Mouse (Mus musculus) midbrain, postnatal 0 days (tissue): ENCODE measurements around the gene Scamp3. TPM values are rescaled to one million over a fixed set of nuclear protein-coding genes. Genes with fewer than 3 reads are reported as not detected.

Experiments
- ATAC-seq: fragments of 200-750 bp; cut with Nextera tagmentation; 2 replicates; pipeline ENCODE4 v1.8.0; 2017; ENCODE audit warnings: moderate number of reproducible peaks, mild to moderate bottlenecking, moderate TSS enrichment, moderate library complexity; ENCODE audit not compliant: low FRiP score
- DNase-seq: peaks from one replicate; pipeline ENCODE4 v3.0.0-alpha.2; 2015; ENCODE audit warnings: low spot score
- H3K27ac ChIP-seq: fragments of 300-500 bp; sonication (generic); 2 replicates; pipeline ENCODE4 v1.5.1; 2014; ENCODE audit warnings: low read depth, mild to moderate bottlenecking, low read length, mixed read lengths
- H3K27me3 ChIP-seq: fragments of 300-500 bp; sonication (generic); 2 replicates; pipeline ENCODE4 v1.6.1; 2014; ENCODE audit warnings: low read length, control low read depth, mixed read lengths; ENCODE audit not compliant: insufficient read depth
- H3K36me3 ChIP-seq: fragments of 300-500 bp; sonication (generic); 2 replicates; pipeline ENCODE4 v1.6.1; 2014; ENCODE audit warnings: low read length, control low read depth, mixed read lengths; ENCODE audit not compliant: insufficient read depth
- H3K4me1 ChIP-seq: fragments of 300-500 bp; sonication (generic); 2 replicates; pipeline ENCODE4 v1.6.1; 2014; ENCODE audit warnings: mild to moderate bottlenecking, control low read depth, antibody characterized with exemption, low read length, mixed read lengths; ENCODE audit not compliant: insufficient read depth
- H3K4me2 ChIP-seq: fragments of 300-500 bp; sonication (generic); 2 replicates; pipeline ENCODE4 v1.6.1; 2014; ENCODE audit warnings: low read depth, mild to moderate bottlenecking, low read length, mixed read lengths; ENCODE audit not compliant: poor library complexity, severe bottlenecking
- H3K4me3 ChIP-seq: fragments of 300-500 bp; sonication (generic); 2 replicates; pipeline ENCODE4 v1.5.1; 2014; ENCODE audit warnings: low read depth, mild to moderate bottlenecking, low read length, moderate library complexity
- H3K9ac ChIP-seq: fragments of 300-500 bp; sonication (generic); replicated peaks from 2 replicates; pipeline ENCODE4 v1.6.1; 2014; ENCODE audit warnings: mild to moderate bottlenecking, low read length, moderate library complexity, mixed read lengths; ENCODE audit not compliant: poor library complexity, severe bottlenecking
- H3K9me3 ChIP-seq: fragments of 300-500 bp; sonication (generic); 2 replicates; pipeline ENCODE4 v1.6.1; 2016; ENCODE audit warnings: low read length, control low read depth
- CTCF ChIP-seq: IDR thresholded peaks from 2 replicates; pipeline ENCODE4 v1.5.1; 2016; ENCODE audit warnings: antibody characterized with exemption, mild to moderate bottlenecking
- WGBS: fragments of 180-500 bp; shearing (Covaris S2); extraction: QIAGEN DNeasy Blood & Tissue Kit; methylation state at CpG from one replicate; pipeline ENCODE4 v1.1.7; 2014; 5-methylcytosine and 5-hydroxymethylcytosine counted together
- polyA plus RNA-seq: library from polyadenylated mRNA; unstranded; fragments of >200 nt; fragmentation: Nextera tagmentation; extraction: Ambion mirVana; gene quantifications from 2 replicates; pipeline ENCODE4 v1.2.1, GENCODE M21; 2015
- total RNA-seq: library from RNA; depleted of rRNA; stranded (reverse); fragments of >200 nt; gene quantifications from 2 replicates; pipeline ENCODE4 v1.2.3, GENCODE M21; 2014

Scamp3 gene
- total and polyA plus RNA-seq, 2 experiments from 2014 or later, result 84.8 to 151 TPM

- ATAC-seq (no peak), DNase-seq (no peak)
- Histone ChIP-seq H3K9ac (no peak overlapping the region), H3K4me3 (no peak overlapping the region), H3K9me3 (no peaks in the 10 kb centered on the region), H3K4me2 (no peak overlapping the region), H3K36me3 (peaks cover 47% of the 10 kb centered on the region), H3K4me1 (peaks cover 4% of the 10 kb centered on the region; the same call in 1 of the 2 replicates), H3K27me3 (no peaks in the 10 kb centered on the region), H3K27ac (no peak overlapping the region)
- WGBS, result 94% methylated on average over 7 of the region's 7 CpGs
- no peak for TF ChIP-seq CTCF
These were observed 28.8 kb downstream of the Scamp3 start for GRCm38 (mm10) chr3:89206079-89206478.

GRCm38 (mm10) chr3:89206695-89207094 is 29.4 kb downstream of the Scamp3 start:
- no peak overlapping the region for H3K27ac ChIP-seq
- H3K36me3 ChIP-seq, result peaks cover 49% of the 10 kb centered on the region
- no peak overlapping the region for H3K4me2 ChIP-seq
- 89% methylated on average over 2 of the region's 2 CpGs for WGBS
- no peaks in the 10 kb centered on the region for H3K27me3 ChIP-seq
- H3K9me3 ChIP-seq, result no peaks in the 10 kb centered on the region
- H3K9ac ChIP-seq, result no peak overlapping the region
- no peak overlapping the region for H3K4me3 ChIP-seq
- no peak for ATAC-seq
- TF ChIP-seq CTCF, result no peak
- DNase-seq, result no peak
- H3K4me1 ChIP-seq, result peaks cover 4% of the 10 kb centered on the region; the same call in 1 of the 2 replicates

GRCm38 (mm10) chr3:89208075-89208657 is 30.9 kb downstream of the Scamp3 start:
- no peak for ATAC-seq
- H3K36me3 ChIP-seq, result peaks cover 49% of the 10 kb centered on the region
- WGBS, result 92% methylated on average over 13 of the region's 13 CpGs

GRCm38 (mm10) chr3:89208736-89209135 is 31.5 kb downstream of the Scamp3 start:
- H3K27me3 ChIP-seq, result no peaks in the 10 kb centered on the region
- ATAC-seq (no peak), DNase-seq (no peak)
- 87% methylated on average over 6 of the region's 6 CpGs for WGBS
- no peaks in the 10 kb centered on the region for H3K9me3 ChIP-seq
- H3K27ac ChIP-seq, result no peak overlapping the region
- H3K4me1 ChIP-seq, result 0 out of 2 replicates have a peak, but pooled peaks cover 3% of the 10 kb centered on the region
- no peak overlapping the region for H3K4me3 ChIP-seq
- no peak for TF ChIP-seq CTCF
- H3K36me3 ChIP-seq, result peaks cover 49% of the 10 kb centered on the region
- no peak overlapping the region for H3K4me2 ChIP-seq
- H3K9ac ChIP-seq, result no peak overlapping the region

More at GRCm38 (mm10) chr3:89208075-89208657, 30.9 kb downstream of the Scamp3 start:
- Histone ChIP-seq H3K4me1 (peaks cover 6% of the 10 kb centered on the region; the same call in 1 of the 2 replicates), H3K9me3 (no peaks in the 10 kb centered on the region), H3K4me2 (no peak overlapping the region), H3K4me3 (no peak overlapping the region), H3K27ac (no peak overlapping the region), H3K27me3 (no peaks in the 10 kb centered on the region), H3K9ac (no peak overlapping the region)
- DNase-seq, result no peak
- no peak for TF ChIP-seq CTCF

- Histone ChIP-seq H3K36me3 (peaks cover 49% of the 10 kb centered on the region), H3K4me1 (0 out of 2 replicates have a peak, but pooled peaks cover 3% of the 10 kb centered on the region), H3K9me3 (no peaks in the 10 kb centered on the region), H3K4me2 (no peak overlapping the region), H3K9ac (no peak overlapping the region), H3K4me3 (no peak overlapping the region), H3K27ac (no peak overlapping the region), H3K27me3 (no peaks in the 10 kb centered on the region)
- no peak for TF ChIP-seq CTCF
- no peak for ATAC-seq
- DNase-seq, result no peak
- 85% methylated on average over 7 of the region's 7 CpGs for WGBS
These were observed 32.5 kb downstream of the Scamp3 start for GRCm38 (mm10) chr3:89209731-89210130.

- no peak for TF ChIP-seq CTCF
- H3K4me1 ChIP-seq, result 0 out of 2 replicates have a peak, but pooled peaks cover 3% of the 10 kb centered on the region
- no peaks in the 10 kb centered on the region for H3K9me3 ChIP-seq
- ATAC-seq (no peak), DNase-seq (no peak)
- WGBS, result 83% methylated on average over 13 of the region's 13 CpGs
- H3K9ac ChIP-seq, result no peak overlapping the region
- H3K27ac ChIP-seq, result no peak overlapping the region
- H3K4me2 ChIP-seq, result no peak overlapping the region
- H3K4me3 ChIP-seq, result no peak overlapping the region
- peaks cover 49% of the 10 kb centered on the region for H3K36me3 ChIP-seq
- H3K27me3 ChIP-seq, result no peaks in the 10 kb centered on the region
These were observed 32.9 kb downstream of the Scamp3 start for GRCm38 (mm10) chr3:89210162-89210561.
